Mouse (Mus musculus) heart, embryonic 16.5 days (tissue): ENCODE results near the gene Zfp112. TPM values are rescaled to one million over a fixed set of nuclear protein-coding genes. Genes with fewer than 3 reads are reported as not detected.

Experiments used
- ATAC-seq: fragments of 200-750 bp; cut with Nextera tagmentation; replicated peaks from 2 replicates; pipeline ENCODE4 v1.8.0; 2017; ENCODE audit warnings: moderate number of reproducible peaks; ENCODE audit not compliant: insufficient read depth, low FRiP score; ENCODE audit errors: extremely low read depth
- H3K27ac ChIP-seq: fragments of 300-500 bp; sonication (generic); 2 replicates; pipeline ENCODE4 v1.5.1; 2014; ENCODE audit warnings: mild to moderate bottlenecking, low read length, control low read depth, moderate library complexity
- H3K27me3 ChIP-seq: fragments of 300-500 bp; sonication (generic); 2 replicates; pipeline ENCODE4 v1.6.1; 2014; ENCODE audit warnings: low read length, mixed read lengths; ENCODE audit not compliant: control insufficient read depth, insufficient read depth
- H3K36me3 ChIP-seq: fragments of 300-500 bp; sonication (generic); 2 replicates; pipeline ENCODE4 v1.6.1; 2014; ENCODE audit not compliant: control insufficient read depth, insufficient read depth
- H3K4me1 ChIP-seq: fragments of 300-500 bp; sonication (generic); 2 replicates; pipeline ENCODE4 v1.6.1; 2014; ENCODE audit warnings: low read length, mixed read lengths; ENCODE audit not compliant: control insufficient read depth, insufficient read depth
- H3K4me2 ChIP-seq: fragments of 300-500 bp; sonication (generic); 2 replicates; pipeline ENCODE4 v1.6.1; 2014; ENCODE audit warnings: low read depth, mild to moderate bottlenecking, control low read depth, low read length
- H3K4me3 ChIP-seq: fragments of 300-500 bp; sonication (generic); 2 replicates; pipeline ENCODE4 v1.5.1; 2014; ENCODE audit warnings: mild to moderate bottlenecking, control low read depth, low read length
- H3K9ac ChIP-seq: fragments of 300-500 bp; sonication (generic); 2 replicates; pipeline ENCODE4 v1.6.1; 2014; ENCODE audit warnings: low read length, control low read depth
- H3K9me3 ChIP-seq: fragments of 300-500 bp; sonication (generic); replicated peaks from 2 replicates; pipeline ENCODE4 v1.6.1; 2016; ENCODE audit warnings: low read length; ENCODE audit not compliant: control insufficient read depth
- WGBS: fragments of 180-500 bp; shearing (Covaris S2); extraction: QIAGEN DNeasy Blood & Tissue Kit; methylation state at CpG from one replicate; pipeline ENCODE4 v1.1.7; 2014; 5-methylcytosine and 5-hydroxymethylcytosine counted together
- polyA plus RNA-seq: library from polyadenylated mRNA; unstranded; fragments of >200 nt; fragmentation: Nextera tagmentation; extraction: Ambion mirVana; gene quantifications from 2 replicates; pipeline ENCODE4 v1.2.1, GENCODE M21; 2015

Zfp112 gene
- polyA plus RNA-seq, 1 experiment from 2014 or later = 6.0 TPM

DNA sequence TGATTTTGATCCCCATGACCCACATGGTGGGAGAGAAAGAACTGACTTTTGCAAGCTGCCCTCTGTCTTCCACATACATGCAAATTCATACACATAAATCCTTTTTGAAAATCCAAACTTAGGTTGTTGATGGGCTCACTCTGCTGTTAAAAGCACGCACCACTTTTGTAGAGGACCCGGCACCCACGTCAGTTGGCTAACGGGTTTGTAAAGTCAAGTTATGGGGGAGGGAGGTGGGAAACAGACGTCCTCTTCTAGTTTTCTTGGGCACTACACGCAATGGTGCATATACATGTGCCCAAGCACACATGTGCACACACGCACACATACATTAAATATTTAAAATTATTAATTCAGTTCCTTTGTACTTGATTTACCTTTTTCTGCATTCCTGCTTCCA lies 1.3 kb upstream of the Zfp112 start:
- no peak for ATAC-seq
- no peak overlapping the region for H3K4me3 ChIP-seq
- WGBS = 91% methylated on average over 7 of the region's 7 CpGs
- no peak overlapping the region for H3K9ac ChIP-seq
- no peak overlapping the region for H3K4me2 ChIP-seq
- H3K9me3 ChIP-seq = peaks cover 35% of the 10 kb centered on the region
- H3K27me3 ChIP-seq = no peaks in the 10 kb centered on the region
- peaks cover 6% of the 10 kb centered on the region for H3K4me1 ChIP-seq
- peaks cover 33% of the 10 kb centered on the region for H3K36me3 ChIP-seq
- no peak overlapping the region for H3K27ac ChIP-seq

DNA sequence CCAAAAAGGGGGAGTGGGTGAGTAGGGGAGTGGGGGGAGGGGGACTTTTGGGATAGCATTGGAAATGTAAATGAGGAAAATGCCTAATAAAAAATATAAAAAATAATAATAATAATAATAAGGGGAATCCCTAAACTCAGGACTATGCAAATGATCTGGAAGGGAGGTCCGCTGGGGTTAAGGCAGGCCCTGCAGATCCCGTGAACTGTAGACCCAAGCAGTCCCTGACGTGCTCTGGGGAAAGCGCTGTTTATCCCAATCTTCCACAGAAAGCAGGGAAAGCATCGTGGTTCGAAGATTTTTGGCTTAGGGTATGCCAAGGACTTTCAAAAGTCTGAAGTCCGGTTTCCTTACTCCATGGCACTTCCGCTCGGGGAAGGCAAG lies 350 bp upstream of the Zfp112 start:
- Histone ChIP-seq H3K9me3 (peaks cover 26% of the 10 kb centered on the region), H3K27me3 (no peaks in the 10 kb centered on the region), H3K27ac (peak overlapping the region; percentile 70), H3K9ac (peak overlapping the region; percentile 86), H3K4me3 (peak overlapping the region; percentile 73), H3K4me1 (peaks cover 6% of the 10 kb centered on the region), H3K4me2 (peak overlapping the region; percentile 95), H3K36me3 (peaks cover 23% of the 10 kb centered on the region)
- WGBS = 7% methylated on average over 9 of the region's 9 CpGs
- peak; percentile 13; the same call in 1 of the 2 replicates for ATAC-seq

DNA sequence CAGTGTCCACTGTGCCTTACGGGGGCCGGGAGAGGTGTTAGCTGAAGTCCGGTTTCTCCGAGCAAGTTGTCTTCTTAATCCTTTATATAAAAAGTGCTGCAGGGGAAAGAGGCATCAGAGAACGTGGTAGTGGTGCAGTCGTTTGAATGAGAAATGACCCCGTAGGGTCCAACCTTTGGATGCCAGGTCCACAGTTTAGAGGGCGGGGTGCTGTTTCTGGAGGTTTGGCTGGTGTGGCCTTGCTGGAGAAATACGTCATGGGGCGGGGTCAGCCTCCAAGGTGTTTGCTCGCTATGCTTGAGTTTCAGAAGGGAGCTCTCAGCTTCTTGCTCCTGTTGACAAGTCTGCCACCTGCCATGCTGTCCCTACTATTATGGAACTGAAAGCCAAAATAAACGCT lies 887 bp downstream of the Zfp112 start:
- no peak for ATAC-seq

DNA sequence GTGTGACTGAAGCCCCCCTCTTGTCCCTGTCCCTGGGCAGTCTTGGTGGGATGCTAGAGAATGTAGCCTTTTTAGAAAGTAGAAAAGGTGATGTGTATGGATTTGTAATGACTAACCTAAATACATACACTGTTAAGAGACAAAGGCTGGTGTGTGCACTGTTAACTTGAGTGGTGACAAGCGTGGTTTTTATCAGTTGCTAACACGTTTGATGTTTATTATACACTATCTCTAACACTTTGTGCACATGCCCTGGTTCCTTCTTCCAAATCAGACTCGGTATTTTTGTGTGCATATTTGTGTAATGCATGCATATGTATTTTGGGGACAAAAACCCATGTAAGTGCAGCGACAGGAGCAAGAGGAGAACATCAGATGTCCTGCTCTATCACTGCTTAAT lies 4.5 kb downstream of the Zfp112 start:
- Histone ChIP-seq H3K9ac (no peak overlapping the region), H3K4me1 (peaks cover 6% of the 10 kb centered on the region), H3K4me2 (no peak overlapping the region), H3K27me3 (no peaks in the 10 kb centered on the region), H3K36me3 (0 out of 2 replicates have a peak, but pooled peaks cover 3% of the 10 kb centered on the region), H3K4me3 (no peak overlapping the region), H3K27ac (no peak overlapping the region), H3K9me3 (no peaks in the 10 kb centered on the region)
- no peak for ATAC-seq
- 72% methylated on average over 4 of the region's 4 CpGs for WGBS

More for the DNA sequence above, 887 bp downstream of the Zfp112 start:
- WGBS = 19% methylated on average over 12 of the region's 12 CpGs
- Histone ChIP-seq H3K4me1 (peaks cover 6% of the 10 kb centered on the region), H3K36me3 (peaks cover 11% of the 10 kb centered on the region), H3K27me3 (no peaks in the 10 kb centered on the region), H3K27ac (peak overlapping the region; percentile 81), H3K4me3 (peak overlapping the region; percentile 73), H3K4me2 (peak overlapping the region; percentile 95), H3K9me3 (peaks cover 14% of the 10 kb centered on the region), H3K9ac (peak overlapping the region; percentile 86)

DNA sequence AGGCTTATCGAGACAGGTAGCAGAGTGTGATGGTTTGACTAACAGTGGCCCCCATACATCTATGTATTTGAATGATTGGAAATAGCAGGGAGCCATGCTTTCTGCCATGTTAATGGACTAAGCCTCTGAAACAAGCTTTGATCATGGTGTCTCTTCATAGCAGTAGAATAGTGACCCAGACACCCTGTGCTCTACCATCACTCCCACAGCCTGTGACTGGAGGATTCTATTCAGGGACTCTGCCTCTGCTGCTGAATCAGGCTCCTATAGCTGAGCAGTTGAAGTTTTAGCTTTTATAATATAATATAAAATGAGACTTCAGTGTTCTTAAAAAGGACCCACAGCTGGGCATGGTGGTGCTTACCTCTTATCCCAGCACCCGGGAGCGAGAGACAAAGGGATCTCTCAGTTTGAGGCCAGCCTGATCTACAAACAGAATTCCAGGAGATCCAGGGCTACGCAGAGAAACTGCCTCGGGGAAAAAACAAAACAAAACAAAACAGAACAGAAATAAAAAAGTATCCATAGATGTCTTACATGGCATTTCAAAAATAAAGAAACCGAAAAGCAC lies 21.4 kb downstream of the Zfp112 start:
- Histone ChIP-seq H3K4me2 (peak overlapping the region; percentile 63), H3K9me3 (no peaks in the 10 kb centered on the region), H3K27me3 (no peaks in the 10 kb centered on the region), H3K4me3 (peak overlapping the region; percentile 87), H3K9ac (peak overlapping the region; percentile 84), H3K4me1 (peaks cover 9% of the 10 kb centered on the region), H3K36me3 (peaks cover 21% of the 10 kb centered on the region), H3K27ac (no peak overlapping the region)
- 17% methylated on average over 6 of the region's 6 CpGs for WGBS
- ATAC-seq = no peak

DNA sequence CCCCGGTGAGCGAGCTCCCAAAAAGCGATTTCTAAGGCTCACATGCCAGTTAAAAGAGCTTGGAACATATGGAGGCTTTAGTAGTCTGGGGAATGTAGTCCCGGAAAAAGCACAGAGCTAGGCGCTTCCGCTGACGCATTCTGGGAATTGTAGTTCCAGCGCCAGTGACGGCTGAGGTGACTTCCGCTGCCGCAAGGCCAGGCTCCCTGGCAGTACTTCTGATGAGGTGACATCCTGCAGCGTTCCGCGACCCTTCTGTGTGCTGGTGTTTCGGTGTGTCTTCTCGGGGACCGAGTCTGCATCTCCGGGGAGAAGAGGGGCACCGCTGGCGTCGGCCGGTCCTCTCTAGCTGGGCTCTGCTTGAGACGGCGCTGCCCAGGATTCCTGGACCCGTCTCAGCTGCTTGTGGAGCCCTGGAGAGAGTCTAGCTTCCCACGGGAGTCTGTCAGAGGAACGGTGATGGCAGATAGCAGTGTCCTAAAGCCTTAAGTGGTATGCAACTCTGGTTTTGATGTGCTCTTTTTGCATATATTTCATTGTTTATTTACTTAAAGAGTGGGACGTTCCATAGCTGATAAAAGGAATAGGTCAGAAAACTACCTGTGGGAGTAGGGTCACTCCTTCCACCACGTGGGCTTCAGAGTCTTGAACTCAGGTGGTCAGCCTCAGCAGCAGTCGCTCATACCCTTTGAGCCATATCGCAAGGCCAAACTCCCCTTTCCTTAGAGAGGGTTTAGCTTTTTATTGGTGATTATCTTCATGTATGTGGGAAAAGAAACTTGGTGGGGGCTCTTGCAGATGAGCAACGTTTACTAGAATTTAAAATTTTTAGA lies 22.1 kb downstream of the Zfp112 start, which contains the start of gene Zfp235:
Zfp235 (plus strand) TSS at position 174 of the 833 bp plus-strand sequence.
- peak within 1 kb of the TSS; percentile 87 for H3K4me3 ChIP-seq
- H3K9me3 ChIP-seq = no peaks in the 10 kb centered on the region
- H3K4me2 ChIP-seq = peak within 1 kb of the TSS; percentile 95
- H3K27me3 ChIP-seq = no peaks in the 10 kb centered on the region
- peaks cover 26% of the 10 kb centered on the region for H3K36me3 ChIP-seq
- ATAC-seq = peak; percentile 98
- WGBS = 3% methylated on average over 32 of the region's 32 CpGs
- H3K4me1 ChIP-seq = peaks cover 9% of the 10 kb centered on the region
- peak within 1 kb of the TSS; percentile 36; the same call in 1 of the 2 replicates for H3K27ac ChIP-seq
- H3K9ac ChIP-seq = peak within 1 kb of the TSS; percentile 84

DNA sequence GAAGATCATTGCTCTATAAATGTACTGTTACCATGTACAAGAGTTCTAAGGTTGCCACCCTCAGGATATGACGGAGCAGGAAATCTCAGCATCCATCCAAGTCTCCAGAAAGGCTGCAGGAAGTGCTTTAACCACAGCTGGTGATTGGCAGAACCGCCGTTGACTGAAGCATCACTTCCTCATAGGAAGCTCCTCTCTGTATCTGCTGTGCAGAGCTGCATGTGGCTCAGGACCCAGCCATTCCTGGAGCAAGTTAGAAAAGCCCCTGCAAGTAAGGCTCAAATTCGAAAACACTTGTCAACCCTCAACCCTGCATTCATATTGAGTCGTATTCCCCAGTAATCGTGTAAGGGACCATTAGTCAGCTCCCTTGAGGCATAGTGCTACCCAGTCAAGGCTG lies 30.5 kb downstream of the Zfp112 start:
- no peaks in the 10 kb centered on the region for H3K27me3 ChIP-seq
- H3K9ac ChIP-seq = no peak overlapping the region
- H3K4me1 ChIP-seq = no peaks in the 10 kb centered on the region
- H3K4me2 ChIP-seq = no peak overlapping the region
- peaks cover 13% of the 10 kb centered on the region for H3K9me3 ChIP-seq
- H3K27ac ChIP-seq = no peak overlapping the region
- H3K36me3 ChIP-seq = peaks cover 44% of the 10 kb centered on the region
- ATAC-seq = no peak
- 88% methylated on average over 6 of the region's 6 CpGs for WGBS
- H3K4me3 ChIP-seq = no peak overlapping the region

DNA sequence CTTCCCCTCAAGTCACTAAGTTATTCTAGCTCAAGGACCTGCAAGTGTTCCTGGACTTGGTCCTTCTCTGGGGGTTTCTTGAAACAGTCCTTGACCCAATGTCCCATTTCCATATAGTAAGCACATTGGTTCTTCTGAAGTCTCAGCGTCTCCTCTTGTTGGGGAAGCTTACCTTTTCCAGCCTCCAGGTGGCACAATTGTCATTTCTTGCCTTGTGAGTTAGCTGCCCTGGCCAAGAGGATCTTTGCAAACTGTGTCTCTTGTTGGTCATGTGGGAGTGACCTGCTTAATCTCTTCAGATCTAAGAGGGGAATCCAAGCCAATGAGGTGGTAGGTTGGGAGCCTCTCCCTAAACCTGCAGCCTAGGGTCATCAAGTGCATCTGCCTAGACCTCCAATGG lies 41.2 kb downstream of the Zfp112 start:
- Histone ChIP-seq H3K36me3 (no peaks in the 10 kb centered on the region), H3K27me3 (no peaks in the 10 kb centered on the region), H3K9ac (no peak overlapping the region), H3K4me1 (no peaks in the 10 kb centered on the region), H3K4me2 (no peak overlapping the region), H3K4me3 (no peak overlapping the region), H3K27ac (no peak overlapping the region), H3K9me3 (no peaks in the 10 kb centered on the region)
- no peak for ATAC-seq
- 11% methylated on average over 1 of the region's 1 CpGs for WGBS

DNA sequence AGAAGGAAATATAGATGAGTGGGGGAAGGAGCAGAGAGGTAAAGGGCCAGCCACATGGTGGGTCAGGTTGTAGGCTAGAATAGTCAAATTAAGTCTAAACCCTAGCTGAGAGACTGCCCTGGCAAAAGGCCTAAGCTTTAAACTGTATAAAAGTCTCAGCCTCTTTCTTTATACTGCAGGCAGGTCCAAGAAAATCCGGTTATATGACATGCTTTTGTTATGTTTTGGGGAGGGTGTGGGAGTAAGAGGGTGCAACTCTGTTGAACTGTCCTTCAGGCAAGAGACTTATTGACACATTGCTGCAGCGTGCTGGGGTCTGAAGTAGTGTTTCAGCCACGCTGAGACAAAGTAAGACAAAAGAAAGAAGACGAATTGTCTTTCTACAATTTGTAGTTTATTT lies 60.1 kb downstream of the Zfp112 start:
- no peak overlapping the region for H3K4me2 ChIP-seq
- H3K9me3 ChIP-seq = no peaks in the 10 kb centered on the region
- no peak overlapping the region for H3K4me3 ChIP-seq
- H3K9ac ChIP-seq = no peak overlapping the region
- peaks cover 3% of the 10 kb centered on the region; the same call in 1 of the 2 replicates for H3K4me1 ChIP-seq
- no peak for ATAC-seq
- WGBS = 53% methylated on average over 4 of the region's 4 CpGs
- H3K36me3 ChIP-seq = no peaks in the 10 kb centered on the region
- no peak overlapping the region for H3K27ac ChIP-seq
- H3K27me3 ChIP-seq = no peaks in the 10 kb centered on the region
